Mouse (Mus musculus): Measurements from ENCODE around the gene Fbxl20. TPM values are rescaled to one million over a fixed set of nuclear protein-coding genes. Genes with fewer than 3 reads are reported as not detected.
A peak's percentile ranks its signal among the peaks of the same experiment; 100 is the strongest.

The Fbxl20 gene
- polyA plus RNA-seq, 1 experiment from 2014 or later = 17.8 TPM

- no peaks in the 10 kb centered on the region for H3K9me3 ChIP-seq (replicated peaks; ENCODE audit: control insufficient read depth, low read length)
- no peak for ATAC-seq (ENCODE audit: insufficient read depth, low FRiP score)
- no peaks in the 10 kb centered on the region for H3K36me3 ChIP-seq (ENCODE audit: control insufficient read depth, insufficient read depth, low read length)
- H3K27ac ChIP-seq (ENCODE audit: low read length) = no peak overlapping the region
- no peaks in the 10 kb centered on the region for H3K27me3 ChIP-seq (ENCODE audit: control insufficient read depth, insufficient read depth, low read length)
- H3K4me3 ChIP-seq (replicated peaks; ENCODE audit: low read length) = no peak overlapping the region
- H3K4me1 ChIP-seq (ENCODE audit: control insufficient read depth, insufficient read depth, low read length) = no peaks in the 10 kb centered on the region
- H3K9ac ChIP-seq (ENCODE audit: low read length) = no peak overlapping the region
- H3K4me2 ChIP-seq (ENCODE audit: low read depth, low read length) = no peak overlapping the region
- WGBS = 53% methylated on average over 4 of the region's 4 CpGs
These were observed 36.7 kb downstream of the Fbxl20 start for GRCm38 (mm10) chr11:98113504-98113903.

- H3K4me2 ChIP-seq (ENCODE audit: low read depth, low read length) = no peak overlapping the region
- WGBS = 88% methylated on average over 5 of the region's 5 CpGs
- H3K4me3 ChIP-seq (replicated peaks; ENCODE audit: low read length) = no peak overlapping the region
- H3K9me3 ChIP-seq (replicated peaks; ENCODE audit: control insufficient read depth, low read length) = no peaks in the 10 kb centered on the region
- 0 out of 2 replicates have a peak, but pooled peaks cover 2% of the 10 kb centered on the region for H3K36me3 ChIP-seq (ENCODE audit: control insufficient read depth, insufficient read depth, low read length)
- H3K27me3 ChIP-seq (ENCODE audit: control insufficient read depth, insufficient read depth, low read length) = no peaks in the 10 kb centered on the region
- no peak overlapping the region for H3K27ac ChIP-seq (ENCODE audit: low read length)
- no peaks in the 10 kb centered on the region for H3K4me1 ChIP-seq (ENCODE audit: control insufficient read depth, insufficient read depth, low read length)
- ATAC-seq (ENCODE audit: insufficient read depth, low FRiP score) = no peak
- no peak overlapping the region for H3K9ac ChIP-seq (ENCODE audit: low read length)
These were observed 40.5 kb downstream of the Fbxl20 start for GRCm38 (mm10) chr11:98109706-98110105.

- 88% methylated on average over 3 of the region's 3 CpGs for whole genome bisulfite sequencing
These were observed 48.9 kb downstream of the Fbxl20 start for GRCm38 (mm10) chr11:98101332-98101731.

GRCm38 (mm10) chr11:98090583-98090982 lies 59.6 kb downstream of the Fbxl20 start:
- Histone ChIP-seq H3K4me1 (ENCODE audit: control insufficient read depth, insufficient read depth, low read length) (no peaks in the 10 kb centered on the region), H3K4me3 (replicated peaks; ENCODE audit: low read length) (no peak overlapping the region), H3K9me3 (replicated peaks; ENCODE audit: control insufficient read depth, low read length) (no peaks in the 10 kb centered on the region), H3K4me2 (ENCODE audit: low read depth, low read length) (no peak overlapping the region), H3K27me3 (ENCODE audit: control insufficient read depth, insufficient read depth, low read length) (no peaks in the 10 kb centered on the region), H3K27ac (ENCODE audit: low read length) (no peak overlapping the region), H3K9ac (ENCODE audit: low read length) (no peak overlapping the region), H3K36me3 (ENCODE audit: control insufficient read depth, insufficient read depth, low read length) (peaks cover 18% of the 10 kb centered on the region; the same call in 1 of the 2 replicates)
- no peak for ATAC-seq (ENCODE audit: insufficient read depth, low FRiP score)
- WGBS = 88% methylated on average over 9 of the region's 9 CpGs

More at GRCm38 (mm10) chr11:98101332-98101731, 48.9 kb downstream of the Fbxl20 start:
- Histone ChIP-seq H3K4me1 (ENCODE audit: control insufficient read depth, insufficient read depth, low read length) (no peaks in the 10 kb centered on the region), H3K27ac (ENCODE audit: low read length) (no peak overlapping the region), H3K9ac (ENCODE audit: low read length) (no peak overlapping the region), H3K36me3 (ENCODE audit: control insufficient read depth, insufficient read depth, low read length) (peaks cover 7% of the 10 kb centered on the region; the same call in 1 of the 2 replicates), H3K9me3 (replicated peaks; ENCODE audit: control insufficient read depth, low read length) (no peaks in the 10 kb centered on the region), H3K27me3 (ENCODE audit: control insufficient read depth, insufficient read depth, low read length) (no peaks in the 10 kb centered on the region), H3K4me3 (replicated peaks; ENCODE audit: low read length) (no peak overlapping the region), H3K4me2 (ENCODE audit: low read depth, low read length) (no peak overlapping the region)
- no peak for ATAC-seq (ENCODE audit: insufficient read depth, low FRiP score)

DNA sequence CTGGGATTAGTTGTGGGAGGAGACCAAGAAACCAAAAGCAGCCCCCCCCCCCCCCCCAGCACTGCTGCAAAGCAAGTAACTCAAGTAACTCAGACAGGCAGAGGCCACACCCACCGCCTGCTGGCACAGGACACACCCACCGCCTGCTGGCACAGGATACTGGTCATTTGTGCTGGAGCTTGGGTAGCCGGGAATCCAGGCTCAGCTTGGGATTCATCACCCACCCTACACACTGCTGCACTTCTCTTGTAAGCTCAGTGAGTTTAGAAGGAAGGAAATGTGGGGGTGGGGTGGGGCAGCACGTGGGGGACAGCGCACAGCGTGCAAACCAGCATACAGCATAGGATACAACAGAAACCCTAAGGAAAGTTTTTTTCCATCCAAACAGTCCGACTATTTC lies 62.0 kb downstream of the Fbxl20 start:
- WGBS = 47% methylated on average over 7 of the region's 7 CpGs
- Histone ChIP-seq H3K27ac (ENCODE audit: low read length) (no peak overlapping the region), H3K9me3 (replicated peaks; ENCODE audit: control insufficient read depth, low read length) (no peaks in the 10 kb centered on the region), H3K27me3 (ENCODE audit: control insufficient read depth, insufficient read depth, low read length) (no peaks in the 10 kb centered on the region), H3K36me3 (ENCODE audit: control insufficient read depth, insufficient read depth, low read length) (peaks cover 18% of the 10 kb centered on the region; the same call in 1 of the 2 replicates), H3K4me3 (replicated peaks; ENCODE audit: low read length) (no peak overlapping the region), H3K9ac (ENCODE audit: low read length) (no peak overlapping the region), H3K4me2 (ENCODE audit: low read depth, low read length) (no peak overlapping the region), H3K4me1 (ENCODE audit: control insufficient read depth, insufficient read depth, low read length) (no peaks in the 10 kb centered on the region)
- ATAC-seq (ENCODE audit: insufficient read depth, low FRiP score) = peak; percentile 60; the same call in 1 of the 2 replicates

DNA sequence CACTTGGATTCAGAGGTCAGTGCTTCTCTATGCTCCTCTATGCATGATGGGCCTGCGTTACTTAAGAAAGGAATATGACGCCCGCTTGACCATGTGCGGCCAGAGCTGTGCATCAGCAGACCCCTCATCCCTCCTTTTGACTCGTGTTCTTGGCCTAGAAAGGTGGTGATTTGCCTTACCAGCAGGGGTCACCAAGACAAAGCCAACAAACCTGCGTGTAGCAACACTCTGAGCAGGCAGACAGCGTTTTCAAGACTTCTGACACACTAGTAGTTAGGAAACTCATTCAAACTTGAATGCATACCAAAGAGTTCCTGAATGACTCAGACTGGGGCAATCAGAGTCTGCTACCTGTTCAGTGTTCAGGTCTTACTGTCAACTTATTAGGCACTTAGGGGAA lies 63.6 kb downstream of the Fbxl20 start:
- Histone ChIP-seq H3K4me3 (replicated peaks; ENCODE audit: low read length) (no peak overlapping the region), H3K27ac (ENCODE audit: low read length) (no peak overlapping the region), H3K9ac (ENCODE audit: low read length) (no peak overlapping the region), H3K4me2 (ENCODE audit: low read depth, low read length) (no peak overlapping the region), H3K4me1 (ENCODE audit: control insufficient read depth, insufficient read depth, low read length) (no peaks in the 10 kb centered on the region), H3K27me3 (ENCODE audit: control insufficient read depth, insufficient read depth, low read length) (no peaks in the 10 kb centered on the region), H3K9me3 (replicated peaks; ENCODE audit: control insufficient read depth, low read length) (no peaks in the 10 kb centered on the region), H3K36me3 (ENCODE audit: control insufficient read depth, insufficient read depth, low read length) (peaks cover 11% of the 10 kb centered on the region; the same call in 1 of the 2 replicates)
- 74% methylated on average over 7 of the region's 7 CpGs for WGBS
- no peak for ATAC-seq (ENCODE audit: insufficient read depth, low FRiP score)

DNA sequence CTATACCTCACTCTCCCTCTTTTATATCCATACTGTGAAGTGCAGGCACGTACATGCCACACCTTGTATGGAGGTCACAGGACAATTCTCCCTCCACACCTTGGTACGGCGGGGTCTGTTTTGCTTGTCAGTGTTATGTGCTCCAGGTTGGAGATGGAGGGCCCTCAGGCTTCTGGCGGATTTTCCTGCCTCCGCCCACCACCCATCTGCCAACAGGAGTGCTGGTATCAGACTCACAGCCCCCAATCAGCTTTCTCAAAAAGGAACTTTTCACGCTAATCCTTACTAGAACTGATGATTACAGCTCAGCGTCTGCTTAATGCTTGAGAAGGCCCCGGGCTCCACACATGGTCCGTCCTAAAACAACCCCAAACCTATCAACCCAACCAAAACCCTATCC lies 64.1 kb downstream of the Fbxl20 start:
- H3K9me3 ChIP-seq (replicated peaks; ENCODE audit: control insufficient read depth, low read length) = no peaks in the 10 kb centered on the region
- no peak overlapping the region for H3K9ac ChIP-seq (ENCODE audit: low read length)
- H3K4me3 ChIP-seq (replicated peaks; ENCODE audit: low read length) = no peak overlapping the region
- WGBS = 93% methylated on average over 9 of the region's 9 CpGs
- H3K27ac ChIP-seq (ENCODE audit: low read length) = no peak overlapping the region
- H3K4me1 ChIP-seq (ENCODE audit: control insufficient read depth, insufficient read depth, low read length) = no peaks in the 10 kb centered on the region
- ATAC-seq (ENCODE audit: insufficient read depth, low FRiP score) = no peak
- no peak overlapping the region for H3K4me2 ChIP-seq (ENCODE audit: low read depth, low read length)
- H3K36me3 ChIP-seq (ENCODE audit: control insufficient read depth, insufficient read depth, low read length) = peaks cover 10% of the 10 kb centered on the region; the same call in 1 of the 2 replicates
- H3K27me3 ChIP-seq (ENCODE audit: control insufficient read depth, insufficient read depth, low read length) = no peaks in the 10 kb centered on the region

- Histone ChIP-seq H3K9me3 (replicated peaks; ENCODE audit: control insufficient read depth, low read length) (no peaks in the 10 kb centered on the region), H3K27me3 (ENCODE audit: control insufficient read depth, insufficient read depth, low read length) (no peaks in the 10 kb centered on the region), H3K4me2 (ENCODE audit: low read depth, low read length) (no peak overlapping the region), H3K36me3 (ENCODE audit: control insufficient read depth, insufficient read depth, low read length) (no peaks in the 10 kb centered on the region), H3K4me1 (ENCODE audit: control insufficient read depth, insufficient read depth, low read length) (no peaks in the 10 kb centered on the region), H3K27ac (ENCODE audit: low read length) (no peak overlapping the region), H3K9ac (ENCODE audit: low read length) (no peak overlapping the region), H3K4me3 (replicated peaks; ENCODE audit: low read length) (no peak overlapping the region)
- WGBS = 85% methylated on average over 7 of the region's 7 CpGs
- no peak for ATAC-seq (ENCODE audit: insufficient read depth, low FRiP score)
These were observed 67.5 kb downstream of the Fbxl20 start for GRCm38 (mm10) chr11:98082745-98083144.

- Histone ChIP-seq H3K9ac (ENCODE audit: low read length) (no peak overlapping the region), H3K36me3 (ENCODE audit: control insufficient read depth, insufficient read depth, low read length) (no peaks in the 10 kb centered on the region), H3K4me3 (replicated peaks; ENCODE audit: low read length) (no peak overlapping the region), H3K9me3 (replicated peaks; ENCODE audit: control insufficient read depth, low read length) (no peaks in the 10 kb centered on the region), H3K27me3 (ENCODE audit: control insufficient read depth, insufficient read depth, low read length) (no peaks in the 10 kb centered on the region), H3K4me2 (ENCODE audit: low read depth, low read length) (no peak overlapping the region), H3K27ac (ENCODE audit: low read length) (no peak overlapping the region), H3K4me1 (ENCODE audit: control insufficient read depth, insufficient read depth, low read length) (no peaks in the 10 kb centered on the region; the same call in 1 of the 2 replicates)
- no peak for ATAC-seq (ENCODE audit: insufficient read depth, low FRiP score)
- 79% methylated on average over 6 of the region's 6 CpGs for WGBS
These were observed 69.8 kb downstream of the Fbxl20 start for GRCm38 (mm10) chr11:98080450-98080849.

Measured in stomach, embryonic 16.5 days (tissue).